31 mouse cellular contexts compared by ENCODE assay signal in genomic region chr1:96074710-96075109, GRCm38 (mm10).
"Had no signal": no experiment of that assay in that cellular context is flagged by ENCODE, and none has a peak within 500 bp of the region (broad histone marks: within the 10 kb centered on the region; RNA-seq: fewer than 3 reads in every experiment).

No protein-coding gene starts in this region.

- H3K4me2 ChIP-seq: limb, embryonic 12.5 days; limb, embryonic 13.5 days; limb, embryonic 15.5 days; liver, embryonic 11.5 days; liver, embryonic 12.5 days; liver, embryonic 13.5 days; liver, embryonic 15.5 days; lung, embryonic 14.5 days; lung, embryonic 15.5 days; midbrain, embryonic 12.5 days; midbrain, embryonic 15.5 days; neural tube, embryonic 12.5 days had no signal

- DNase-seq: left cerebral cortex, postnatal 4 days; liver; liver, embryonic 13.5 days; liver, postnatal 0 days; lung, adult 18-20 months; lung, adult 2 months; lung, embryonic 14.5 days; lung, postnatal 10 days; lung, postnatal 14 days; lung, postnatal 36 days; lung, postnatal 4 days; midbrain, embryonic 14.5 days had no signal

- H3K36me3 ChIP-seq: limb, embryonic 10.5 days; limb, embryonic 12.5 days; limb, embryonic 13.5 days; limb, embryonic 15.5 days; liver, embryonic 12.5 days; liver, embryonic 13.5 days; liver, embryonic 15.5 days; lung, embryonic 15.5 days; midbrain, embryonic 10.5 days; midbrain, embryonic 12.5 days; midbrain, embryonic 15.5 days; neural tube, embryonic 12.5 days had no signal

- H3K4me1 ChIP-seq: limb, embryonic 10.5 days; limb, embryonic 12.5 days; limb, embryonic 13.5 days; limb, embryonic 15.5 days; liver, embryonic 12.5 days; liver, embryonic 13.5 days; liver, embryonic 15.5 days; lung, embryonic 15.5 days; megakaryocyte, embryonic 14.5 days; midbrain, embryonic 10.5 days; midbrain, embryonic 12.5 days; midbrain, embryonic 15.5 days; neural tube, embryonic 12.5 days had no signal

- ATAC-seq: liver, embryonic 12.5 days; liver, postnatal 0 days; lung, postnatal 0 days; midbrain, embryonic 15.5 days; midbrain, embryonic 16.5 days had no signal

- H3K9me3 ChIP-seq: limb, embryonic 10.5 days; limb, embryonic 12.5 days; limb, embryonic 15.5 days; liver, embryonic 12.5 days; liver, embryonic 13.5 days; liver, embryonic 15.5 days; lung, embryonic 15.5 days; midbrain, embryonic 10.5 days; midbrain, embryonic 12.5 days; midbrain, embryonic 15.5 days; neural tube, embryonic 12.5 days had no signal

- H3K27ac ChIP-seq: left cerebral cortex, adult 2 months; limb, embryonic 10.5 days; limb, embryonic 12.5 days; limb, embryonic 13.5 days; limb, embryonic 15.5 days; liver, embryonic 12.5 days; liver, embryonic 13.5 days; liver, embryonic 14.5 days; liver, embryonic 15.5 days; lung, embryonic 15.5 days; macrophage; midbrain, embryonic 10.5 days; midbrain, embryonic 12.5 days; midbrain, embryonic 15.5 days; neural tube, embryonic 12.5 days had no signal

- H3K9ac ChIP-seq: limb, embryonic 12.5 days; limb, embryonic 13.5 days; limb, embryonic 15.5 days; liver, embryonic 12.5 days; liver, embryonic 13.5 days; liver, embryonic 14.5 days; liver, embryonic 15.5 days; liver, postnatal 0 days; lung, embryonic 14.5 days; lung, embryonic 15.5 days; midbrain, embryonic 12.5 days; midbrain, embryonic 15.5 days; neural tube, embryonic 12.5 days had no signal

- H3K27me3 ChIP-seq: limb, embryonic 12.5 days; limb, embryonic 13.5 days; limb, embryonic 15.5 days; liver, embryonic 12.5 days; liver, embryonic 13.5 days; liver, embryonic 15.5 days; lung, embryonic 15.5 days; megakaryocyte, embryonic 14.5 days; midbrain, embryonic 12.5 days; midbrain, embryonic 15.5 days; neural tube, embryonic 12.5 days had no signal

- H3K4me3 ChIP-seq: left cerebral cortex, adult 2 months; limb, embryonic 10.5 days; limb, embryonic 12.5 days; limb, embryonic 13.5 days; limb, embryonic 15.5 days; liver, embryonic 12.5 days; liver, embryonic 13.5 days; liver, embryonic 15.5 days; lung, embryonic 15.5 days; megakaryocyte, embryonic 14.5 days; midbrain, embryonic 10.5 days; midbrain, embryonic 12.5 days; midbrain, embryonic 15.5 days; myocyte; neural tube, embryonic 12.5 days had no signal
